Mouse (Mus musculus) heart, embryonic 10.5 days (tissue): ENCODE results near the gene Mapk1. TPM values are rescaled to one million over a fixed set of nuclear protein-coding genes. Genes with fewer than 3 reads are reported as not detected.

Experiments
- DNase-seq: peaks from one replicate; pipeline ENCODE4 v3.0.0-alpha.2; 2017; ENCODE audit warnings: low spot score
- H3K27ac ChIP-seq: fragments of 300-500 bp; sonication (generic); 2 replicates; pipeline ENCODE4 v1.5.1; 2016; ENCODE audit warnings: mild to moderate bottlenecking
- H3K27me3 ChIP-seq: fragments of 300-500 bp; sonication (generic); 2 replicates; pipeline ENCODE4 v1.6.1; 2016; ENCODE audit warnings: mild to moderate bottlenecking; ENCODE audit not compliant: poor library complexity, insufficient read depth, severe bottlenecking
- H3K36me3 ChIP-seq: fragments of 300-500 bp; sonication (generic); 2 replicates; pipeline ENCODE4 v1.6.1; 2016; ENCODE audit warnings: mild to moderate bottlenecking, moderate library complexity
- H3K4me1 ChIP-seq: fragments of 300-500 bp; sonication (generic); 2 replicates; pipeline ENCODE4 v1.6.1; 2016; ENCODE audit warnings: mild to moderate bottlenecking
- H3K4me3 ChIP-seq: fragments of 300-500 bp; sonication (generic); 2 replicates; pipeline ENCODE4 v1.5.1; 2016; ENCODE audit warnings: mild to moderate bottlenecking, moderate library complexity
- H3K9me3 ChIP-seq: fragments of 300-500 bp; sonication (generic); 2 replicates; pipeline ENCODE4 v1.6.1; 2016; ENCODE audit warnings: mild to moderate bottlenecking, moderate library complexity
- WGBS: fragments of 180-500 bp; shearing (Covaris S2); methylation state at CpG from one replicate; pipeline ENCODE4 v1.1.7; 2016; 5-methylcytosine and 5-hydroxymethylcytosine counted together
- polyA plus RNA-seq: library from polyadenylated mRNA; unstranded; fragments of >200 nt; fragmentation: Nextera tagmentation; extraction: Ambion mirVana; gene quantifications from 2 replicates; pipeline ENCODE4 v1.2.1, GENCODE M21; 2016

The Mapk1 gene
- polyA plus RNA-seq, 1 experiment from 2014 or later, result 153 TPM

- peaks cover 9% of the 10 kb centered on the region; the same call in 1 of the 2 replicates for H3K4me1 ChIP-seq
- H3K36me3 ChIP-seq, result peaks cover 13% of the 10 kb centered on the region
- no peaks in the 10 kb centered on the region for H3K27me3 ChIP-seq
- H3K27ac ChIP-seq, result no peak overlapping the region
- H3K9me3 ChIP-seq, result no peaks in the 10 kb centered on the region
- peak overlapping the region; percentile 90 for H3K4me3 ChIP-seq
- WGBS, result 58% methylated on average over 6 of the region's 6 CpGs
- no peak for DNase-seq
Observed at GRCm38 (mm10) chr16:17070716-17071115, 87.5 kb downstream of the Mapk1 start.

GRCm38 (mm10) chr16:17073000-17073399 is 89.8 kb downstream of the Mapk1 start:
- Histone ChIP-seq H3K27me3 (no peaks in the 10 kb centered on the region), H3K4me1 (peaks cover 9% of the 10 kb centered on the region; the same call in 1 of the 2 replicates), H3K36me3 (peaks cover 18% of the 10 kb centered on the region), H3K4me3 (no peak overlapping the region), H3K9me3 (no peaks in the 10 kb centered on the region), H3K27ac (no peak overlapping the region)
- WGBS, result 87% methylated on average over 7 of the region's 7 CpGs
- no peak for DNase-seq

- Histone ChIP-seq H3K4me3 (no peak overlapping the region), H3K27me3 (no peaks in the 10 kb centered on the region), H3K4me1 (no peaks in the 10 kb centered on the region), H3K9me3 (no peaks in the 10 kb centered on the region), H3K27ac (no peak overlapping the region), H3K36me3 (peaks cover 25% of the 10 kb centered on the region)
- WGBS, result 94% methylated on average over 2 of the region's 2 CpGs
- no peak for DNase-seq
Observed at GRCm38 (mm10) chr16:17076301-17076700, 93.1 kb downstream of the Mapk1 start.

- Histone ChIP-seq H3K36me3 (peaks cover 29% of the 10 kb centered on the region), H3K27me3 (no peaks in the 10 kb centered on the region)
Observed at GRCm38 (mm10) chr16:17076869-17077268, 93.7 kb downstream of the Mapk1 start.

GRCm38 (mm10) chr16:17078101-17078500 is 94.9 kb downstream of the Mapk1 start:
- 80% methylated on average over 7 of the region's 7 CpGs for WGBS
- no peak for DNase-seq
- H3K4me3 ChIP-seq, result no peak overlapping the region
- H3K4me1 ChIP-seq, result no peaks in the 10 kb centered on the region
- no peaks in the 10 kb centered on the region for H3K27me3 ChIP-seq
- peaks cover 37% of the 10 kb centered on the region for H3K36me3 ChIP-seq
- H3K27ac ChIP-seq, result no peak overlapping the region
- H3K9me3 ChIP-seq, result no peaks in the 10 kb centered on the region

More at GRCm38 (mm10) chr16:17076869-17077268, 93.7 kb downstream of the Mapk1 start:
- Histone ChIP-seq H3K4me1 (no peaks in the 10 kb centered on the region), H3K9me3 (no peaks in the 10 kb centered on the region), H3K4me3 (no peak overlapping the region), H3K27ac (no peak overlapping the region)
- DNase-seq, result no peak

GRCm38 (mm10) chr16:17082121-17082792 is 99.1 kb downstream of the Mapk1 start:
- Histone ChIP-seq H3K4me3 (no peak overlapping the region), H3K4me1 (peaks cover 15% of the 10 kb centered on the region), H3K9me3 (no peaks in the 10 kb centered on the region), H3K27me3 (no peaks in the 10 kb centered on the region), H3K27ac (no peak overlapping the region), H3K36me3 (peaks cover 56% of the 10 kb centered on the region)
- 79% methylated on average over 6 of the region's 6 CpGs for WGBS
- DNase-seq, result no peak

- WGBS, result 71% methylated on average over 4 of the region's 4 CpGs
Observed at GRCm38 (mm10) chr16:17085636-17086035, 102.5 kb downstream of the Mapk1 start.

GRCm38 (mm10) chr16:17086241-17086640 is 103.1 kb downstream of the Mapk1 start:
- peaks cover 90% of the 10 kb centered on the region for H3K36me3 ChIP-seq
- no peak overlapping the region for H3K27ac ChIP-seq
- H3K27me3 ChIP-seq, result no peaks in the 10 kb centered on the region
- no peak for DNase-seq
- 76% methylated on average over 3 of the region's 3 CpGs for WGBS
- H3K4me1 ChIP-seq, result peaks cover 15% of the 10 kb centered on the region
- H3K9me3 ChIP-seq, result no peaks in the 10 kb centered on the region
- H3K4me3 ChIP-seq, result no peak overlapping the region

More at GRCm38 (mm10) chr16:17085636-17086035, 102.5 kb downstream of the Mapk1 start:
- Histone ChIP-seq H3K27ac (peak overlapping the region; percentile 36; the same call in 1 of the 2 replicates), H3K4me1 (peaks cover 15% of the 10 kb centered on the region), H3K27me3 (no peaks in the 10 kb centered on the region), H3K9me3 (no peaks in the 10 kb centered on the region), H3K4me3 (no peak overlapping the region), H3K36me3 (peaks cover 86% of the 10 kb centered on the region)
- DNase-seq, result no peak

GRCm38 (mm10) chr16:17086669-17087193 is 103.5 kb downstream of the Mapk1 start:
- peaks cover 91% of the 10 kb centered on the region for H3K36me3 ChIP-seq
- no peak for DNase-seq
- 80% methylated on average over 13 of the region's 13 CpGs for WGBS

GRCm38 (mm10) chr16:17088346-17088745 is 105.2 kb downstream of the Mapk1 start:
- Histone ChIP-seq H3K36me3 (peaks cover 96% of the 10 kb centered on the region), H3K9me3 (no peaks in the 10 kb centered on the region), H3K4me1 (peaks cover 15% of the 10 kb centered on the region), H3K27ac (no peak overlapping the region), H3K27me3 (no peaks in the 10 kb centered on the region), H3K4me3 (no peak overlapping the region)
- DNase-seq, result no peak
- WGBS, result 84% methylated on average over 3 of the region's 3 CpGs

More at GRCm38 (mm10) chr16:17086669-17087193, 103.5 kb downstream of the Mapk1 start:
- Histone ChIP-seq H3K27ac (no peak overlapping the region), H3K4me3 (no peak overlapping the region), H3K4me1 (peaks cover 15% of the 10 kb centered on the region), H3K27me3 (no peaks in the 10 kb centered on the region), H3K9me3 (no peaks in the 10 kb centered on the region)

GRCm38 (mm10) chr16:17096938-17097337 is 113.8 kb downstream of the Mapk1 start:
- peaks cover 99% of the 10 kb centered on the region for H3K36me3 ChIP-seq
- no peaks in the 10 kb centered on the region for H3K9me3 ChIP-seq
- 94% methylated on average over 3 of the region's 3 CpGs for WGBS
- H3K27me3 ChIP-seq, result no peaks in the 10 kb centered on the region
- no peak overlapping the region for H3K4me3 ChIP-seq
- no peaks in the 10 kb centered on the region for H3K4me1 ChIP-seq
- no peak overlapping the region for H3K27ac ChIP-seq
- no peak for DNase-seq
